Mouse (Mus musculus): ENCODE results near the gene Frs3.

- TF ChIP-seq CTCF (conservative IDR thresholded peaks at IDR 0.05; ENCODE audit: insufficient read depth, insufficient read length, low read depth, low read length) (0 out of 2 replicates have a peak, but pooled peaks have one; percentile 9), POLR2A (IDR thresholded peaks at IDR 0.05; ENCODE audit: low read depth, low read length) (no peak)
These were observed 45.8 kb upstream of the Frs3 start for GRCm38 (mm10) chr17:47642992-47643391.
